Mouse (Mus musculus) intestine, embryonic 14.5 days (tissue): ENCODE measurements around the gene Fam219a. TPM values are rescaled to one million over a fixed set of nuclear protein-coding genes. Genes with fewer than 3 reads are reported as not detected.

Source experiments
- ATAC-seq: fragments of 200-750 bp; cut with Nextera tagmentation; replicated peaks from 2 replicates; pipeline ENCODE4 v1.8.0; 2017; ENCODE audit warnings: low read depth, moderate number of reproducible peaks, moderate TSS enrichment, moderate library complexity; ENCODE audit not compliant: low FRiP score, low TSS enrichment
- DNase-seq: peaks from one replicate; pipeline ENCODE4 v3.0.0-alpha.2; 2018; ENCODE audit warnings: low spot score
- H3K27ac ChIP-seq: fragments of 300-500 bp; sonication (generic); 2 replicates; pipeline ENCODE4 v1.5.1; 2014; ENCODE audit warnings: low read depth, mild to moderate bottlenecking, control low read depth
- H3K27me3 ChIP-seq: fragments of 300-500 bp; sonication (generic); replicated peaks from 2 replicates; pipeline ENCODE4 v1.6.1; 2014; ENCODE audit warnings: low read length, control low read depth; ENCODE audit not compliant: control insufficient read depth, insufficient read depth
- H3K36me3 ChIP-seq: fragments of 300-500 bp; sonication (generic); 2 replicates; pipeline ENCODE4 v1.6.1; 2014; ENCODE audit warnings: low read length, control low read depth; ENCODE audit not compliant: control insufficient read depth, insufficient read depth
- H3K4me1 ChIP-seq: fragments of 300-500 bp; sonication (generic); replicated peaks from 2 replicates; pipeline ENCODE4 v1.6.1; 2014; ENCODE audit warnings: low read length, control low read depth, mixed read lengths; ENCODE audit not compliant: control insufficient read depth, insufficient read depth
- H3K4me2 ChIP-seq: fragments of 300-500 bp; sonication (generic); 2 replicates; pipeline ENCODE4 v1.6.1; 2014; ENCODE audit warnings: low read length
- H3K4me3 ChIP-seq: fragments of 300-500 bp; sonication (generic); 2 replicates; pipeline ENCODE4 v1.5.1; 2014; ENCODE audit warnings: low read depth, low read length, control low read depth, mixed read lengths
- H3K9ac ChIP-seq: fragments of 300-500 bp; sonication (generic); 2 replicates; pipeline ENCODE4 v1.6.1; 2014; ENCODE audit warnings: mild to moderate bottlenecking, low read length
- H3K9me3 ChIP-seq: fragments of 300-500 bp; sonication (generic); 2 replicates; pipeline ENCODE4 v1.6.1; 2016; ENCODE audit warnings: low read length, control low read depth; ENCODE audit not compliant: control insufficient read depth
- WGBS: fragments of 180-500 bp; shearing (Covaris S2); extraction: QIAGEN DNeasy Blood & Tissue Kit; methylation state at CpG from one replicate; pipeline ENCODE4 v1.1.7; 2014; 5-methylcytosine and 5-hydroxymethylcytosine counted together
- polyA plus RNA-seq: library from polyadenylated mRNA; unstranded; fragments of >200 nt; fragmentation: Nextera tagmentation; extraction: Ambion mirVana; gene quantifications from 2 replicates; pipeline ENCODE4 v1.2.1, GENCODE M21; 2014

The Fam219a gene
- polyA plus RNA-seq, 1 experiment from 2014 or later, result 2.2 TPM

DNA sequence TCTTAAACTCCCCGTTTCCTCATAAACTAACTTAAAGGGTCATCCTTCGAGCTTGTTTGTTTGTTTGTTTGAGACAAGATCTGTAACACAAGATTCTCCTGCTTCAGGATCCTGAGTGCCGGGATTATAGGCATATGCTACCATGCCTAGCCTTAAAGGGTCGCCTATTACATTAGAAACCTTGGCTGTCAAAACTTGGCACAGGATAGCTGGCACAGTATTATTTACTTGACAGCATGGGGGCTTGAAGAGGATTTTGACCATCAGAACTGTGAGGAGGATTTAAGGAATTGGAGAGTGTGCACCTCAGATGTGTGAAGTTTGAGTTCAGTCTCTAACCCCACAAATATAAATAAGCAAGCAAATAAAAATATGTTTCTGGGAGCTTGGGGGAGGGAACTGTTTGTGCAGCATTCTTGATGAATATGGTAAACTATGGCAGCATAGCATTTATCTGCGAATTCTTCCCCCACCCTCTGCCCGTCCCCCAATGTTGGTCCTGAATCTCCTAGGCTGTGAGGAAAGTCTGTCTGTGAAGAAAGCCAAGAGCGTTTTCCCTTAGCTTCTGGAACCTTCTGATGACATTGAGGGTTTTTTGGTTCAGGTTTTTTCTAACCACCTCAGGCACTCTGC, 99.2 kb downstream of the Fam219a start:
- Histone ChIP-seq H3K9ac (no peak overlapping the region), H3K27ac (no peak overlapping the region), H3K4me3 (no peak overlapping the region), H3K4me2 (no peak overlapping the region), H3K4me1 (no peaks in the 10 kb centered on the region), H3K9me3 (no peaks in the 10 kb centered on the region), H3K27me3 (no peaks in the 10 kb centered on the region), H3K36me3 (no peaks in the 10 kb centered on the region)
- WGBS, result 62% methylated on average over 7 of the region's 7 CpGs
- ATAC-seq, result no peak
- no peak for DNase-seq

- Histone ChIP-seq H3K9me3 (no peaks in the 10 kb centered on the region), H3K4me2 (no peak overlapping the region), H3K9ac (no peak overlapping the region), H3K4me3 (no peak overlapping the region), H3K4me1 (no peaks in the 10 kb centered on the region), H3K27me3 (no peaks in the 10 kb centered on the region), H3K36me3 (no peaks in the 10 kb centered on the region), H3K27ac (no peak overlapping the region)
- WGBS, result 86% methylated on average over 10 of the region's 10 CpGs
- ATAC-seq (no peak), DNase-seq (no peak)
Measured at GRCm38 (mm10) chr4:41469199-41469598, 100.1 kb downstream of the Fam219a start.

GRCm38 (mm10) chr4:41468396-41469080, 100.8 kb downstream of the Fam219a start:
- Histone ChIP-seq H3K36me3 (no peaks in the 10 kb centered on the region), H3K4me2 (no peak overlapping the region), H3K9ac (no peak overlapping the region), H3K4me3 (no peak overlapping the region), H3K27me3 (no peaks in the 10 kb centered on the region), H3K4me1 (peaks cover 5% of the 10 kb centered on the region), H3K9me3 (no peaks in the 10 kb centered on the region), H3K27ac (no peak overlapping the region)
- DNase-seq, result peak; percentile 81
- no peak for ATAC-seq
- WGBS, result 60% methylated on average over 17 of the region's 17 CpGs

Other genes starting within 250 kb of the Fam219a start
- gene Ubap1, start 220.5 kb downstream of the Fam219a start, polyA plus RNA-seq, result 50.5 and 54.8 TPM in 2 replicates
- 5.9 and 7.4 TPM in 2 replicates for gene Kif24, start 104.7 kb downstream of the Fam219a start, polyA plus RNA-seq
- 57.7 and 58.7 TPM in 2 replicates for gene Nudt2, start 104.4 kb downstream of the Fam219a start, polyA plus RNA-seq
- gene AI464131, start 66.5 kb downstream of the Fam219a start, polyA plus RNA-seq, result 6.1 and 6.9 TPM in 2 replicates
- gene 1110017D15Rik, start 52.2 kb downstream of the Fam219a start, polyA plus RNA-seq, result 0.61 and 0.83 TPM in 2 replicates
- 3.4 and 4.9 TPM in 2 replicates for gene Dnaic1, start 237 bp upstream of the Fam219a start, polyA plus RNA-seq
- gene Enho, start 70.8 kb upstream of the Fam219a start, polyA plus RNA-seq, result 13.6 and 14.8 TPM in 2 replicates
- gene Cntfr, start 127.6 kb upstream of the Fam219a start, polyA plus RNA-seq, result 5.2 and 6.2 TPM in 2 replicates
- gene Il11ra1, start 130.5 kb upstream of the Fam219a start, polyA plus RNA-seq, result 130 and 143 TPM in 2 replicates
- gene Rpp25l, start 144.0 kb upstream of the Fam219a start, polyA plus RNA-seq, result 71.9 and 76.4 TPM in 2 replicates
- 123 and 124 TPM in 2 replicates for gene Dctn3, start 153.6 kb upstream of the Fam219a start, polyA plus RNA-seq
- not detected in 2 replicates for gene Arid3c, start 161.6 kb upstream of the Fam219a start, polyA plus RNA-seq
- 44.8 and 47.7 TPM in 2 replicates for gene Galt, start 185.7 kb upstream of the Fam219a start, polyA plus RNA-seq
- gene Sigmar1, start 186.6 kb upstream of the Fam219a start, polyA plus RNA-seq, result 113 TPM in 2 replicates
- 35.0 and 39.3 TPM in 2 replicates for gene Ccl27a, start 204.7 kb upstream of the Fam219a start, polyA plus RNA-seq